Mouse (Mus musculus) adrenal gland, postnatal 14 days (tissue): Measurements from ENCODE around the gene Gm10718. TPM values are rescaled to one million over a fixed set of nuclear protein-coding genes. Genes with fewer than 3 reads are reported as not detected.
"Not testable (repeated sequence)": the region's sequence is repeated elsewhere in the genome, so short reads cannot be mapped to it uniquely, and the experiment has no call there.

Experiments used
- DNase-seq: peaks from one replicate; pipeline ENCODE4 v3.0.0; 2021; ENCODE audit warnings: mixed read lengths
- microRNA-seq, 2 experiments: library from miRNA; unstranded; fragments of <30 nt; microRNA quantifications; one replicate each; pipeline ENCODE4 v1.2.0; 2021
- total RNA-seq: library from RNA; stranded (reverse); gene quantifications from 2 replicates; pipeline ENCODE4 v1.2.3, GENCODE M21; 2021

Gm10718 gene
- total RNA-seq, 1 experiment from 2014 or later: 2.3 TPM

DNA sequence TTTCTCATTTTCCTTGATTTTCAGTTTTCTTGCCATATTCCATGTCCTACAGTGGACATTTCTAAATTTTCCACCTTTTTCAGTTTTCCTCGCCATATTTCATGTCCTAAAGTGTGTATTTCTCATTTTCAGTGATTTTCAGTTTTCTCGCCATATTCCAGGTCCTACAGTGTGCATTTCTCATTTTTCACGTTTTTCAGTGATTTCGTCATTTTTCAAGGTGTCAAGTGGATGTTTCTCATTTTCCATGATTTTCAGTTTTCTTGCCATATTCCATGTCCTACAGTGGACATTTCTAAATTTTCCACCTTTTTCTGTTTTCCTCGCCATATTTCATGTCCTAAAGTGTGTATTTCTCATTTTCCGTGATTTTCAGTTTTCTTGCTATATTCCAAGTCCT, 2.3 kb downstream of the Gm10718 start:
- DNase-seq: peak; percentile 19

DNA sequence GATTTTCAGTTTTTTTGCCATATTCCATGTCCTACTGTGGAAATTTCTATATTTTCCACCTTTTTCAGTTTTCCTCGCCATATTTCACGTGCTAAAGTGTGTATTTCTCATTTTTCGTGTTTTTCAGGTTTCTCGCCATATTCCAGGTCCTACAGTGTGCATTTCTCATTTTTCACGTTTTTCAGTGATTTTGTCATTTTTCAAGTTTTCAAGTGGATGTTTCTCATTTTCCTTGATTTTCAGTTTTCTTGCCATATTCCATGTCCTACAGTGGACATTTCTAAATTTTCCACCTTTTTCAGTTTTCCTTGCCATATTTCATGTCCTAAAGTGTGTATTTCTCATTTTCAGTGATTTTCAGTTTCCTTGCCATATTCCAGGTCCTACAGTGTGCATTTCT, 2.8 kb downstream of the Gm10718 start:
- not testable (repeated sequence) for DNase-seq

DNA sequence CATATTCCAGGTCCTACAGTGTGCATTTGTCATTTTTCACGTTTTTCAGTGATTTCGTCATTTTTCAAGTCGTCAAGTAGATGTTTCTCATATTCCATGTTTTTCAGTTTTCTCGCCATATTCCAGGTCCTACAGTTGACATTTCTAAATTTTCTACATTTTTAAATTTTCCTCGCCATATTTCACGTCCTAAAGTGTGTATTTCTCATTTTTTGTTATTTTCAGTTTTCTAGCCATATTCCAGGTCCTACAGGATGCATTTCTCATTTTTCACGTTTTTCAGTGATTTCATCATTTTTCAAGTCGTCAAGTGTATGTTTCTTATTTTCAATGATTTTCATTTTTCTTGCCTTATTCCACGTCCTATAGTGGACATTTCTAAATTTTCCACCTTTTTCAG, 3.4 kb downstream of the Gm10718 start:
- DNase-seq: not testable (repeated sequence)

DNA sequence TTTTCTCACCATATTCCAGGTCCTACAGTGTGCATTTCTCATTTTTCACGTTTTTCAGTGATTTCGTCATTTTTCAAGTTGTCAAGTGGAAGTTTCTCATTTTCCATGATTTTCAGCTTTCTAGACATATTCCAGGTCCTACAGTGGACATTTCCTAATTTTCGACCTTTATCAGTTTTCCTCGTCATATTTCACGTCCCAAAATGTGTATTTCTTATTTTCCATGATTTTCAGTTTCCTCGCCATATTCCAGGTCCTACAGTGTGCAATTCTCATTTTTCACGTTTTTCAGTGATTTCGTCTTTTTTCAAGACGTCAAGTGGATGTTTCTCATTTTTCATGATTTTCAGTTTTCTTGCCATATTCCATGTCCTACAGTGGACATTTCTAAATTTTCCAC, 3.9 kb downstream of the Gm10718 start:
- not testable (repeated sequence) for DNase-seq

DNA sequence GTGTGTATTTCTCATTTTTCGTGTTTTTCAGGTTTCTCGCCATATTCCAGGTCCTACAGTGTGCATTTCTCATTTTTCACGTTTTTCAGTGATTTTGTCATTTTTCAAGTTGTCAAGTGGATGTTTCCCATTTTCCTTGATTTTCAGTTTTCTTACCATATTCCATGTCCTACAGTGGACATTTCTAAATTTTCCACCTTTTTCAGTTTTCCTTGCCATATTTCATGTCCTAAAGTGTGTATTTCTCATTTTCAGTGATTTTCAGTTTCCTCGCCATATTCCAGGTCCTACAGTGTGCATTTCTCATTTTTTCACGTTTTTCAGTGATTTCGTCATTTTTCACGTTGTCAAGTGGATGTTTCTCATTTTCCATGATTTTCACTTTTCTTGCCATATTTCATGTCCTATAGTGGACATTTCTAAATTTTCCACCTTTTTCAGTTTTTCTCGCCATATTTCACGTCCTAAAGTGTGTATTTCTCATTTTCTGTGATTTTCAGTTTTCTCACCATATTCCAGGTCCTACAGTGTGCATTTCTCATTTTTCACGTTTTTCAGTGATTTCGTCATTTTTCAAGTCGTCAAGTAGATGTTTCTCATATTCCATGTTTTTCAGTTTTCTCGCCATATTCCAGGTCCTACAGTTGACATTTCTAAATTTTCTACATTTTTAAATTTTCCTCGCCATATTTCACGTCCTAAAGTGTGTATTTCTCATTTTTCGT, 6.1 kb downstream of the Gm10718 start:
- DNase-seq: peak; percentile 4

DNA sequence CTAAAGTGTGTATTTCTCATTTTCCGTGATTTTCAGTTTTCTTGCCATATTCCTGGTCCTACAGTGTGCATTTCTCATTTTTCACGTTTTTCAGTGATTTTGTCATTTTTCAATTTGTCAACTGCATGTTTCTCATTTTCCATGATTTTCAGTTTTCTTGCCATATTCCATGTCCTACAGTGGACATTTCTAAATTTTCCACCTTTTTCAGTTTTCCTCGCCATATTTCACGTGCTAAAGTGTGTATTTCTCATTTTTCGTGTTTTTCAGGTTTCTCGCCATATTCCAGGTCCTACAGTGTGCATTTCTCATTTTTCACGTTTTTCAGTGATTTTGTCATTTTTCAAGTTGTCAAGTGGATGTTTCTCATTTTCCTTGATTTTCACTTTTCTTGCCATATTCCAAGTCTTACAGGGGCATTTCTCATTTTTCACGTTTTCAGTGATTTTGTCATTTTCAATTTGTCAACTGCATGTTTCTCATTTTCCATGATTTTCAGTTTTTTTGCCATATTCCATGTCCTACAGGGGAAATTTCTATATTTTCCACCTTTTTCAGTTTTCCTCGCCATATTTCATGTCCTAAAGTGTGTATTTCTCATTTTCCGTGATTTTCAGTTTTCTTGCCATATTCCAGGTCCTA, 7.5 kb downstream of the Gm10718 start:
- not testable (repeated sequence) for DNase-seq

DNA sequence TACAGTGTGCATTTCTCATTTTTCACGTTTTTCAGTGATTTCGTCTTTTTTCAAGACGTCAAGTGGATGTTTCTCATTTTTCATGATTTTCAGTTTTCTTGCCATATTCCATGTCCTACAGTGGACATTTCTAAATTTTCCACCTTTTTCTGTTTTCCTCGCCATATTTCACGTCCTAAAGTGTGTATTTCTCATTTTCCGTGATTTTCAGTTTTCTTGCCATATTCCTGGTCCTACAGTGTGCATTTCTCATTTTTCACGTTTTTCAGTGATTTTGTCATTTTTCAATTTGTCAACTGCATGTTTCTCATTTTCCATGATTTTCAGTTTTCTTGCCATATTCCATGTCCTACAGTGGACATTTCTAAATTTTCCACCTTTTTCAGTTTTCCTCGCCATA, 11.0 kb downstream of the Gm10718 start, which contains the start of gene Gm17535:
Gene Gm17535, plus strand, starts transcription at position 301 of the 400 bp plus-strand sequence.
- DNase-seq: not testable (repeated sequence)

DNA sequence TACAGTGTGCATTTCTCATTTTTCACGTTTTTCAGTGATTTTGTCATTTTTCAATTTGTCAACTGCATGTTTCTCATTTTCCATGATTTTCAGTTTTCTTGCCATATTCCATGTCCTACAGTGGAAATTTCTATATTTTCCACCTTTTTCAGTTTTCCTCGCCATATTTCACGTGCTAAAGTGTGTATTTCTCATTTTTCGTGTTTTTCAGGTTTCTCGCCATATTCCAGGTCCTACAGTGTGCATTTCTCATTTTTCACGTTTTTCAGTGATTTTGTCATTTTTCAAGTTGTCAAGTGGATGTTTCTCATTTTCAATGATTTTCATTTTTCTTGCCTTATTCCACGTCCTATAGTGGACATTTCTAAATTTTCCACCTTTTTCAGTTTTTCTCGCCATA, 13.2 kb downstream of the Gm10718 start, which contains the start of gene Gm10715:
Gene Gm10715, plus strand, starts transcription at position 301 of the 400 bp plus-strand sequence.
- DNase-seq: not testable (repeated sequence)

DNA sequence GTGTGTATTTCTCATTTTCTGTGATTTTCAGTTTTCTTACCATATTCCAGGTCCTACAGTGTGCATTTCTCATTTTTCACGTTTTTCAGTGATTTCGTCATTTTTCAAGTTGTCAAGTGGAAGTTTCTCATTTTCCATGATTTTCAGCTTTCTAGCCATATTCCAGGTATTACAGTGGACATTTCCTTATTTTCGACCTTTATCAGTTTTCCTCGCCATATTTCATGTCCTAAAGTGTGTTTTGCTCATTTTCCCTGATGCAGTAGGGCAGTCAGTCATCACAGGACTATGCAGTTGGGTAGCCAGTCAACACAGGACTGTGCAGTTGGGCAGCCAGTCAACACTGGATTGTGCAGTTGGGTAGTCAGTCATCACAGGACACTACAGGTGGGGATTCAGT, 14.8 kb downstream of the Gm10718 start:
- DNase-seq: not testable (repeated sequence)

Small RNA genes within 50 kb of the gene (microRNA-seq; reads per million reads assigned to microRNA genes)
- 0 reads per million in 2 experiments for gene Mir101c

Other genes with a start within 250 kb of the Gm10718 start
- not detected in 2 replicates for gene Gm10722, start 22.6 kb upstream of the Gm10718 start, total RNA-seq
- 0.60 TPM in 1 of 2 replicates, not detected in the other for gene Gm11168, start 20.2 kb upstream of the Gm10718 start, total RNA-seq
- gene Gm10721, start 10.4 kb upstream of the Gm10718 start, total RNA-seq: 1.3 TPM in 1 of 2 replicates, not detected in the other
- not detected in 2 replicates for gene Gm10720, start 7.9 kb upstream of the Gm10718 start, total RNA-seq
- gene Gm10719, start 6.1 kb upstream of the Gm10718 start, total RNA-seq: 1.7 and 1.8 TPM in 2 replicates
- 0.89 and 1.0 TPM in 2 replicates for gene Gm10717, start 1.9 kb downstream of the Gm10718 start, total RNA-seq
- not detected in 2 replicates for gene Gm17535, start 11.1 kb downstream of the Gm10718 start, total RNA-seq
- not detected in 2 replicates for gene Gm10715, start 13.3 kb downstream of the Gm10718 start, total RNA-seq